Mouse (Mus musculus): ENCODE results near the gene Myl6b.
"Not testable (repeated sequence)": the region's sequence is repeated elsewhere in the genome, so short reads cannot be mapped to it uniquely, and the experiment has no call there.

Myl6b gene

DNA sequence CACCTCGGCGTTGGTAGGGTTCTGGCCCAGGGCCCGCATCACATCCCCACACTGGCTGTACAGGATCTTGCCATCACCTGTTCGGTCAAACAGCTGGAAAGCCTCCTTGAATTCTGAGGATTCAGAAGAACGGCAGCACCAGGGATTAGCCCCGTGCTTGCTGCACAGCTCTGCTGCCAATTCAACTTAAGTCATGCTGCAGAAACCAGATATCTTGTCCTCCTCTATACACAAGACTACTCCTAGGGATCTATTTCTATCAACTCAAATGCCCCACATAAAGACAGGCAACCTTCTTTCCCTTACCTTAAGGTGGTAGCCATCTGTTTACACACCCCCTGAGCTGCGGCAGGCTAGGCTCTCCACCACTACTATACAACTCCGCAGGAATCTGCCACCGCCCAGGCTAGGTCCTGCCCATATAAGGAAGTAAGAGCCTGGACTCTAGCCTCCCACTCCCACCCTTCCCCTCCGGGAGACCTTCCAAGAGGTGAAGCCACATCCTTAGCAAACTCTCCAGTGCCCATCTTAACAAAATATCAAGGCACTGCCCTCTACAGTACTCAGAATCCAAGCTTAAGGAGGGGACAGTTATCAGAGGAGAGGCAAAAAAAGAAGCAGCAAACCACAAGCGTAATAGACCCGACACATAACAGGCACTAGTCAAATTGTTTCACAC is 5.7 kb downstream of the Myl6b start:
- peak; percentile 83 for DNase-seq

DNA sequence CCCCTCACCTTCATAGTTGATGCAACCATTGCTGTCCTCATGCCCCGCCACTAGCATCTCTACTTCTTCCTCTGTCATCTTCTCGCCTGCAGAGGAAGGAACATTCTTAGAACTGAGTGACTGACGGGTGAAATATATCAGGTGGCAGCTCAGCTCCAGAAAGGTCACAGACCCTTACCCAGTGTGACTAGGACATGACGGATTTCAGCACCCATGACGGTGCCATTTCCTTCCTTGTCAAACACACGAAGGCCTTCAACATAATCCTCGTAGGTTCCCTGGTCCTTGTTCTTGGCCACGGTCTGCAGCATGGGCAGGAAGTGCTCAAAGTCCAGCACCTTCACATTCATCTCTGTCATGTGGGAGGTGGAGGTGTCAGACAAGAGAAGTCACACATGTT is 6.4 kb downstream of the Myl6b start:
- not testable (repeated sequence) for DNase-seq

DNA sequence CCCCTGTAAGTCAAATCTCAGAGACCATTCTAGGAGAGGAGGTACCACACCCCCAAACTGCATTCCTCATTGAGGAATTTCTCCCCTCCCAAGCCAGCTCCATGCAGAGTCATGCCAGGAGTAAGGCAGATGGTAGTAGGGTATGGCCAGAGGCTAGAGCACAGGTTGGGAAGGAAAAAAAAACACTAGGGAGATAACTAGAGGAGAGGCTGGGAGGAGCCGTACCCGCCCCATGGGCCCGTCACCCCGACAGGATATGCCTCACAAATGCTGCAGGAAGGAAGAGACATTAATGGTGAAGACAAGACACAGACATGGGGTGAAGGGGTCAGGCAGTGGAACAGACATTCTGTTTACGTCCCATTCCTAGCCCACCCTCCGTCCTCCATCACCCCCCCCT is 7.0 kb downstream of the Myl6b start:
- DNase-seq: peak; percentile 68

DNA sequence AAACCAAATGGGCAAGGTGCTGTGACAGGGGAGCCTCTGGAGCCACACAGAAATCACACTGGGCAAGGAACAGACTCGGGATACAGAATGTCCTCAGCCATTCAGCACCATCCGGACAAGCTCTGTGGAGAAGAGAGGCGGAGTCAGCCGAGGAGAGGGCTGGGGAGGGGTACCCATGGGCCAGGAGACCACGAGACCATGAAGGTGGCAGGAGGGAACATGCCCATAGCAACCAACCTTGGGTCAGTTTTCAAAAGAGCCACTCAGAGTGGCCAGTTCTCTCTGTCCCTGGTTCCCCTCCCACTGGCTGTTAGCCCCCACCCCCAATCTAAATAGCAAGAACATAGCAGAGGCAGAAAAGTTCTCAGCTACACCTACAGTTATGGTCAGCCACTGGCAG is 7.6 kb downstream of the Myl6b start:
- DNase-seq: no peak

DNA sequence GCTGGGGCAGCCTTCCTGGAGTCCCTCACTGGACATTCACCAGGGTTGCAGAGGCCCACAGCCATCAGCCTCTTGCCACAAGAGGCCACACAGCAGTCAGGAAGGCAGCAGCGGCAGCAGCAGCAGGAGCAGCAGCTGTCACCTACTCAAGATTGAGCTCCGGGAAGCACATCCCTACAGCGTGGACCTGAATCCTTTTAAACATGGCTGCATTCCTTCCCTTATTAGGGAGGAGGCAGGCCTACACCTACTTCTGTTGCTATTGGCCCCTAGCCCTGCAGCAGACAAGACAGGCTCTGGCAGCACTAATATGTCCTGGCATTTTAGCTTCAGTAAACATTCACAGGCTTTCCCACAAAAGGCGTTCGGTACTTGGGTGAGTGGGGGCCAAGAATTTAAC is 8.3 kb downstream of the Myl6b start:
- peak; percentile 41 for DNase-seq

DNA sequence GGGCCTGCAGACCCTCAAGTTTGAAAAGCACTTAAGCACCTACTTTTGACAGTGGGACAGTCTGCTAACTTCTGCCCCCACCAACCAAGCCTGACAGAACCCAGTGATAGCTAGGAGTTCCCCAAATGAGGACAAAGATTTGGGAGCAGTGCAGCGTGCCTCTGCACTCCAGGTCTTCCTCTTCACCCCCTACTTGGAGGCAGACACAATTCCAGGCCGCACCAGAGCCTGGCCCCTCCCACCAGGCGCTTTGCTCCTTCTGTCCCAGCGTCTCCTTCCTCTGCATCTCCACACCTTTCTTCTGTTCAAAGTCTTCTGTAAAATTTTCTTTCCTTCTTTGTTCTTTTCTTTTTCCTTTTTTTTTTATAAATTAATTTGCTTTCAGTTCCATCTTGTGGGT is 8.7 kb downstream of the Myl6b start:
- DNase-seq: no peak

DNA sequence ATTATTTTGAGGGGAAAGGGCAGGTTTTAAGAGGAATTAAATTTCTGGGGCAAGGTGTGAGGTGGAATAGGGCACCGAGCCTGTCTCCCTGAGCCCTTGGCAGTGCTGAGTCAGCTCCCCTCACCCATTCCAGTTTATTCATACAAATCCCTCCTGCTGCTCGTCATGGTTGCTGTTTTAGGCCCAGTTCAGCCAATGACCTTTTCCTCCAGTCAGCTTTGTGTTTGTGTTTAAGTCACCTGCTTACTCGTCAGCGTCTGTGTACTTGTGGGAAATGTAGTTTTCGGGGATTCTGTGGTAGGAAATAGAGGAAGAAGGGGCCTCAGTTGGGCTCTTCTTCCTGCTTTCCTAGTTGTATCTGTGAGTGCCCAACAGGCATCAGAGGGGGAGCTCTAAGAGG is 9.1 kb downstream of the Myl6b start:
- DNase-seq: no peak

DNA sequence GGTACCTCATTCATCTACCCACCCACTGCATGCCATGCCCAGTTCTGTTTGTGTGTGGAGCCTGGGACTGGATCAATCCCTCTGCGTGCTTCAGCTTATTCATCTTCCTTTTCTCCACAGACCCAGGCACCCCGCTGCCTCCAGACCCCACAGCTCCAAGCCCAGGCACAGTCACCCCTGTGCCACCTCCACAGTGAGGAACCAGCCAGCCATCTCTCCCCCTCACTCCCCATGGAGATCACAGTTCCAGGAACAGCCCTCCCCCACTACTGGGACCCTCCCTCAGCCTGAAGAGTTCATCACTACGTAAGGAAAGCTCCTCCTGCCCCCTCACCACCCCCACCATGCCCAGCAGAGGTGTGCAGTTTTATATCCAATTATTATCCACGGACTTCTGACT is 9.7 kb downstream of the Myl6b start:
- DNase-seq: no peak

DNA sequence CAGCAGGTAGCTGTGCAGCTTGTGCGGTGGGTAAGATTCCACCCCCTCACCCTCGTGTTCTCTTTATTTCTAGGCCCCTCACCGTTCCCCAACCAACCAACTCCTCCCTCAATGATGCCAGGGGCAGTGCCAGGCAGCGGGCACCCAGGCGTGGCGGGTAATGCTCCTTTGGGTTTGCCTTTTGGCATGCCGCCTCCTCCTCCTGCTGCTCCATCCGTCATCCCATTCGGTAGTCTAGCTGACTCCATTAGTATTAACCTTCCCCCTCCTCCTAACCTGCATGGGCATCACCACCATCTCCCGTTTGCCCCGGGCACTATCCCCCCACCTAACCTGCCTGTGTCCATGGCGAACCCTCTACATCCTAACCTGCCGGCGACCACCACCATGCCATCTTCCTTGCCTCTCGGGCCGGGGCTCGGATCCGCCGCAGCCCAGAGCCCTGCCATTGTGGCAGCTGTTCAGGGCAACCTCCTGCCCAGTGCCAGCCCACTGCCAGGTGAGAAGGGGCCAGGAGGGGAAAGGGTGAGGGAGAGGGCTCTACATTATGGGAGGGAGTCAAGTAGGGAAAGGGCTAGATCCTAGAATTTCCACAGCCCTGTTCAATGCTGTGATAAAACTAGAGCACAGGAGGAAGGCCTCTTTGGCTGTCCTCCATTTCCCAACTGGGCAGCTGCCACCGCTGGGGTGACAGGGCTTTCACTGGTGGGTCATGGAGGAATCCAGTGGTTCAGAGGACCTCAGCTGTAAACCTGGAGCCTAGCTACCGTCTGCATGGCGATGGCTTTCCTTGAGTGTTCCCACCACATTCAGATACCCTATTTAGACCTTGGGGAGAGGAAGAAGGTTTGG is 10.4 kb downstream of the Myl6b start:
- DNase-seq: no peak

DNA sequence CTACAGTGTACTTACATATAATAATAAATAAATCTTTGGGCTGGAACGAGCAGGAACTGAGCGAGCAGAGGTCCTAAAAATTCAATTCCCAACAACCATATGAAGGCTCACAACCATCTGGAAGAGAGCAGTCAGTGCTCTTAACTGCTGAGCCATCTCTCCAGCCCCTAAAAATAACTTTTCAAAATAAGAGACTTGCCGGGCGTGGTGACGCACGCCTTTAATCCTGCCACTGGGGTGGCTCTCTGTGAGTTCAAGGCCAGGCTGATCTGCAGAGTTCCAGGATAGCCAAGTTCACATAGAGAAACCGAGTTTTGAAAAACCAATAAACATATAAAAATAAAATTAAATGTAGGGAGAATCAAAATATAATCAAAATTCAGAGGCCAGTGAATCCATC is 12.1 kb downstream of the Myl6b start:
- no peak for DNase-seq

DNA sequence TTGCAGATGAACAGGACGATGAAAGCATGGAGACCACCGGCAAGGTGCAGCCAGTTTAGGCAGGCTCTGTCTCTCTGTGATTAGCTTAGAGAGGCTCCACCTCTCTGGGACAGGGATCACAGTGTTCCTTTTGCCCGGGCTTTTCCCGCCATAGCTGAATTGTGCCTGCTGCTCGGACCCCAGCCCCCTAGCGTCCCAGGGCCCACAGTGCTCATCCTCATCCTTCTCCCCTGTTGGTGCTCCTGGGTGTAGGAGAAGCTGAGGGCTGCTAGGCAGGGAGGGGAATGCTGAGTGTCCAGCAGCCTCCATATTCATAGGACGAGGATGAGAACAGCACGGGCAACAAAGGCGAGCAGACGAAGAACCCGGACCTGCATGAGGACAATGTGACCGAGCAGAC is 24.1 kb downstream of the Myl6b start:
- no peak for DNase-seq

DNA sequence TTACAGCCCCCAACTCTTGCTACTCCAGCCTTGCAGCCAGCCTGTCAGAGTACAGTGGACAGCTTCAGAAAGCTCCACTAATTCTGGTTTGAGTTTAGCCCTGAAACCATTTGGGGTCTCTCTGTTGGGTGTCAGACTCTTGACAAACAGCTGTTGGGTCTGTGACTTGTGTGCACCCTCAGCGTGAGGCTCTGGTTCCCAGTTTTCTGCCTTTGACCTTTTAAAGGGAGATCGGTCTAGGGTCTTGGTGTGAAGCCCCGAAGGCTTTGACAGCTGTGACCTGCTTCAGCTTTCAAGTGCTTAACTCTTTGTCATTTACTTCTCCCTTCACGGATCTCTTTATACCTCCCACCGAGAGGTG is 38.2 kb downstream of the Myl6b start:
- DNase-seq: no peak

DNA sequence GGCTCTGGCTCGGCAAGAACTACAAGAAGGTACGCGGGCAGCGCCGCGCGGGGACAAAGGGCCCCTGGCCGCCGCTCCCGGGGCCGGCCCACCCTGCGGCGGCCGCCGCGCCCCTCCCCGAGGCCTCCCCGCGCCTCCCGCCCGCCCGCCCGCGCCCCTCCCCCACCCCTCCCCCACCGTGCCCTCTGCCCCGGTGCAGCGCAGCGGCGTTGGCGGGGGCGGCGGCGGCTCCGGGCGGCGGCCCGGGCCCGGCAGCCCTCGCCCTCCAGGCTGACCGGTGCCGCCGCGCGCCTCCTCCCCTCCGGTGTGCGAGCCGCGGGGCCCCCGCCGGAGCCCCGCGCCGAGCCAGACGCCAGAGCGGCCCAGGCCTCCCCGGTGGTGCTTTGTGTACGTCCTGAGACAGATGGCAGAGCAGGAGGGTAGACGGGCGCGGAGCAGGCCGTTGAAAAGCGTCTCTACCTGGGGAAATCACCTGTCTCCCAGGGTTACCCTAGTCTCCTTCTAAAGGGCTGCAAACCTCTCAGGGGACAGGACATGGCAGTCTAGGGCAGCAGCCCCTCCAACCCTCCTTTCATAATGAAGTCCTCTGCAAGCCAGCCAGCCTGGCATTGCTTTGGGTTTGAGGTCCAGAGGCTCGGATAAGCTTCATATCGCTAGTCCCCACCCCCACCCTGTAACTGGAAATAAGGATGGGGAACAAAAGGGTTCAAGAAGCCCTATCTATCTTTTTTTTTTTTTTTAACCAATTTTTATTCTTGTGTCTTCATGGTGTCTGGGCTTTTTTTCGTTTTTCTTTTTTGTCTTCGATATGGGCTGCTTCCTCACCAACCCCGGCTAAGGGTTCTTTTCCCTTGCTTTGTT is 38.8 kb downstream of the Myl6b start:
- DNase-seq: peak; percentile 62

DNA sequence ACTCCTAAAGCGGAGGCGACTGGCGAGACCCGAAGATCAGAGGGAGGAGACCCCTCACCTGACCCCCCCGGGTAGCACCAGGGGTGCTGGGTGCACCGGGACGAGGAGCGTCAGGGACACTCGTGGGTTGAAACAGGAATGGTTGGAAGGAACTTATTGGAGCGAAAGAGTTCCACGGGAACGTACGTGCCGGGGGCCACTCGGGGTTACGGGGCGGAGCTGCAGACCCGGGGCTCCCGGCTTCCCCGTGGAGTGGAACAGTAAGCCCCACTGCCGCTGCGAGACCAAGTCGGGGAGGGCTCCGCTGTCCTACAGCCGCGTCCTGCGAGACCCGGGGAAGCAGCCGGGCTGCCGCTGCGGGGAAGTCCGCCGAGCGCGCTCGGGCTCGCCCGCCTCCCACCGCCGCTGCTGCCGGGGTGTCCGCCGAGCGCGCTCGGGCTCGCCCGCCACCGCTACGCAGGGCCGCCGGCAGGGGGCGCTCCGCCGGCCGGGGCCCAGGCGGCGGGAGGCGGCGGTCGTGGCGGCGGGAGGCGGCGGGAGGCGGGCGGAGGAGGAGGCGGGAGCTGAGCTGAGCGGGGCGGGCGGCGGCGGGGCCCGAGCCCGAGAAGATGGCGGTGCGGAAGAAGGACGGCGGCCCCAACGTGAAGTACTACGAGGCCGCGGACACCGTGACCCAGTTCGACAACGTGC is 39.6 kb downstream of the Myl6b start, which contains the start of gene Smarcc2:
TSS of gene Smarcc2 (plus strand) at position 530 of the 690 bp plus-strand sequence.
- DNase-seq: peak; percentile 94

DNA sequence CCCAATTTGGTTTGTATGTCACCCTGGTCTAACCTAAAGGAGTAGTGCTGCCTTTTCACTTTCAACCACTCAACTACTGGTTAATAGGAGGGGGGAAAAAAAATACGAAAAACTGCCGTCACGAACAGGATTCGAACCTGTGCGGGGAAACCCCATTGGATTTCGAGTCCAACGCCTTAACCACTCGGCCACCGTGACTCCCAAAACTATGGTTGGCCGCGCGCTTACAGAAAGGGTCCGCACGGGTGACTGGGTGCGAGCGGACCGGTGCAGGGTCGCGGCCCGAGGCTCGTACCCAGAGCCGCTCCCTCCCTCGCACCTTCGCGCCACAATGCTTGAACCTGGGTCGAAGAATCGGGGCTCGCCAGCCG is 40.2 kb downstream of the Myl6b start:
- peak; percentile 94 for DNase-seq

DNA sequence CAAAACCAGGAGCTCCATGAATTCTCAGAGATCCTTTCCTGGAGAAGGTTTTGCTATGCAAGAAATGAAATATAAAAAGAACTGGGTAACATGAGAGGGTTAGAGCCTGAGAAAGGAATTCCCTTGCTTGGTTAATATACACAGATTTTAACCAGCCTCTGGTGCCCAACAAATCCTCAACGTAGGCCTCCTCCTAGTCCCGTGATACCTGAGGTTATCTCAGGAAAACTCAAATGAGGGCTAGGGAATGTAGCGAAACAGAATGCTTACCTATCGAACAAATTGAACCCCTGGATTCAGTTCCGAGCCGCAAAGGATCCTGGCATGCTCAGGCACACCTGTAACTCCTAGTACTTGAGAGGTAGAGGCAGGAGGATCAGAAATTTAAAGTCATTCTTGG is 40.8 kb downstream of the Myl6b start:
- peak; percentile 19 for DNase-seq

DNA sequence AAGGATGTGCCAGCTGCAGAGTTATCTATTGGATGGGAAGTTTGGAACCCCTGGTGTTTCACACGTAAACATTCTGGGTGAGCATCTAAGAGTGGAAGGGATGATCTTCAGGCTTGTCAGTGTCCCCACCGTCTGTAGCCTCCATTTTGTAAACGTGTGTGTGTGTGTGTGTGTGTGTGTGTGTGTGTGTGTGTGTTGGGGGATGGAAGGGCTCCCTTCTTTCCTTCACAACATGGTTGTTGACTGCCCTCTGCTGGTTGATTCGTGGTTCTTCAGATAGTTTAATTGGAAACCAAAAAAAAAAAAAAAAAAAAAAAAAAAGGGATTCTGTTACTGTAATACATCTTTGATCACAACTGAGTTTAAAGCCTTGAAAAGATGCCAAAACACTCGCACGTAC is 43.2 kb downstream of the Myl6b start:
- DNase-seq: peak; percentile 83

DNA sequence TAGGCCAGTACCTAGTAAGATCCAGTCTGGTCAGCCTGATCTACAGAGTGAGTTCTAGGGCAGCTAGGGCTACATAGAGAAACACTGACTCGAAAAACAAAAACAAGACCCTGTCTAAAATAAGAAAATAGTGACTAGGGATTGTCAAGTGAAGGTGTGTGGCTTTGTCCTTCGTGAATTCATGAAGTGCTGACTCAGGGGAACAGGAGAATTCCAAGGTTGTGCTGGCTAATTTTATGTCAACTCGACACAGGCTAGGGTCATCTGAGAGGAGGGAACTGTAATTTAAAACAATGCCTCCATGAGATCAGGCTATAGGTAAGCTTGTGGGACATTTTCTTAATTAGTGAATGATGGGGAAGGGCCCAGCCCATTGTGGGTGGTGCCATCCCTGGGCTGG is 44.0 kb downstream of the Myl6b start:
- no peak for DNase-seq

DNA sequence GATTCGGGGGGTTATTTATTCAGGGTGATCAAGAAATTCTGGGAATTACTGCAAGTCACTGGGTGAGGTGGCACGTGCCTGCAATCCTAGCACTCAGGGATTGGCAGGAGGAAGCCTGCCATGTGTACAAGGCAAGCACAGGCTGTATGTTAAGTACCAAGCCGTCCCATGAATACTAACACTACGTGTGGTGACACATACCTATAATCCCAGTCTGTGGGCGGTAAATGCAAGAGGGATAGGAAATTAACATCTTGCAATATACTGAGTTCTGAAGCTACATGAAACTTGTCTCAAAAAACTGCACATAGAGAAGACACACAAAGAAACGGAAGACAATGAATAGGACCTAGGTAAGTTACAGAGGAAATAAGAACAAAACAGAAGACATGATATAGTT is 47.5 kb downstream of the Myl6b start:
- no peak for DNase-seq

DNA sequence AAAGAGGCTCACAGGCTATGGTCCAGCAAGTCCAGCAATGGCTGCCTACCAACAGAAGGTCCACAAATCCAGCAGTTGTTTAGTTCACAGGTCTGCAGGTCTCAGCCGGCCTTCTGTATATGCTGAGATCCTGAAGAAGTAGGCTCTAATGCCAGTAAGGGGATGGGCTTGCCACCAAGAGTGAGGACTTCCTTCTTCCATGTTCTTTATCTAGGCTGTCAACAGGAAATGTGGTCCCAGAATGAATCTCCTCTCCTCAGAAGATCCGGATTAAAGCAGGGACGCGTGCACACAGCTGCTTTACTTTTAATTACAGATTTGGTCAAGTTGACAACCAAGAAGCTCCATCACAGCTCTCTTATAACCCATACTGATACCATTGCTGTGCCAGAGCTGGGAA is 53.1 kb downstream of the Myl6b start:
- peak; percentile 15 for DNase-seq

DNA sequence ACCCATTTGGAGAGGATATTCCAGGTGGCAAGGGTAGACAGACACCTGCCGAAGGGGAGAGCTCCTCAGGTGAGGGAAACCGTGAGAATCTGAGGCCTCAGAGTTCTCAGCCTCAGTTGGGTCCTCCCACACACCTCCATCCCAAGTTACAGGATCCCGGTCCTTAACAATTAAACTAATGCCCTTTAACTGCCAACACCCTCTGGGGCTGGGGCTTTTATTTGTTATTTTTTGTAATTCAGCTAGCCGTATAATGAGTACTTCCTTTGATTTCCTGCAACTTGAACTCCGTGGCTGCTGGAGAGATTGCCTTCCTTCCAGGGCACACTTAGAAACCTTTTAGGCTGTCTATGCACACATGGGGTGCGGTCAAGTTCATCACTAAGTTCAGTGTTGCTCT is 54.1 kb downstream of the Myl6b start:
- no peak for DNase-seq
